Mouse (Mus musculus): ENCODE data around the gene Map3k14.
"Not testable (repeated sequence)": the region's sequence is repeated elsewhere in the genome, so short reads cannot be mapped to it uniquely, and the experiment has no call there.

Map3k14 gene

GRCm38 (mm10) chr11:103267346-103268219, at the start of gene Map3k14:
Gene Map3k14 (minus strand): TSS chr11:103267472.
- DNase-seq, result peak; percentile 99

GRCm38 (mm10) chr11:103315379-103315778, 48.1 kb upstream of the Map3k14 start:
- no peak for DNase-seq

GRCm38 (mm10) chr11:103314736-103315374, 47.6 kb upstream of the Map3k14 start:
- peak; percentile 67 for DNase-seq

GRCm38 (mm10) chr11:103313542-103313941, 46.3 kb upstream of the Map3k14 start:
- DNase-seq, result no peak

- no peak for DNase-seq
Measured at GRCm38 (mm10) chr11:103312655-103313255, 45.5 kb upstream of the Map3k14 start.

- DNase-seq, result peak; percentile 81
Measured at GRCm38 (mm10) chr11:103311960-103312611, 44.8 kb upstream of the Map3k14 start.

- DNase-seq, result no peak
Measured at GRCm38 (mm10) chr11:103309956-103310574, 42.8 kb upstream of the Map3k14 start.

GRCm38 (mm10) chr11:103307910-103308309, 40.6 kb upstream of the Map3k14 start:
- DNase-seq, result peak; percentile 81

GRCm38 (mm10) chr11:103304525-103304924, 37.3 kb upstream of the Map3k14 start:
- no peak for DNase-seq

- no peak for DNase-seq
Measured at GRCm38 (mm10) chr11:103294772-103295171, 27.5 kb upstream of the Map3k14 start.

GRCm38 (mm10) chr11:103294066-103294465, 26.8 kb upstream of the Map3k14 start:
- no peak for DNase-seq

GRCm38 (mm10) chr11:103292890-103293287, 25.6 kb upstream of the Map3k14 start:
- DNase-seq, result no peak

- DNase-seq, result peak; percentile 75
Measured at GRCm38 (mm10) chr11:103292152-103292889, 25.0 kb upstream of the Map3k14 start.

- not testable (repeated sequence) for DNase-seq
Measured at GRCm38 (mm10) chr11:103290841-103291240, 23.6 kb upstream of the Map3k14 start.

GRCm38 (mm10) chr11:103288291-103288963, 21.2 kb upstream of the Map3k14 start:
- no peak for DNase-seq

GRCm38 (mm10) chr11:103286910-103287309, 19.6 kb upstream of the Map3k14 start:
- DNase-seq, result no peak

- peak; percentile 78 for DNase-seq
Measured at GRCm38 (mm10) chr11:103285951-103286350, 18.7 kb upstream of the Map3k14 start.

- DNase-seq, result no peak
Measured at GRCm38 (mm10) chr11:103285276-103285675, 18.0 kb upstream of the Map3k14 start.

- no peak for DNase-seq
Measured at GRCm38 (mm10) chr11:103281784-103282183, 14.5 kb upstream of the Map3k14 start.

- DNase-seq, result no peak
Measured at GRCm38 (mm10) chr11:103276450-103276849, 9.2 kb upstream of the Map3k14 start.

GRCm38 (mm10) chr11:103272888-103273287, 5.6 kb upstream of the Map3k14 start:
- no peak for DNase-seq

All from kidney, postnatal 14 days (tissue).